Mouse (Mus musculus) midbrain, embryonic 15.5 days (tissue): ENCODE measurements at regions not wholly inside any gene's neighbourhood (a gene's known extent, or its start where the extent isn't known, plus 50 kb on each side); places are given as distances from the start of the nearest gene placed in this dataset. TPM values are rescaled to one million over a fixed set of nuclear protein-coding genes. Genes with fewer than 3 reads are reported as not detected.

Experiments used
- ATAC-seq: fragments of 200-750 bp; cut with Nextera tagmentation; replicated peaks from 2 replicates; pipeline ENCODE4 v1.8.0; 2017; ENCODE audit warnings: moderate TSS enrichment
- H3K27ac ChIP-seq: fragments of 300-500 bp; sonication (generic); 2 replicates; pipeline ENCODE4 v1.5.1; 2015; ENCODE audit warnings: mild to moderate bottlenecking, inconsistent platforms
- H3K27me3 ChIP-seq: fragments of 300-500 bp; sonication (generic); replicated peaks from 2 replicates; pipeline ENCODE4 v1.6.1; 2015; ENCODE audit warnings: inconsistent platforms
- H3K36me3 ChIP-seq: fragments of 300-500 bp; sonication (generic); replicated peaks from 2 replicates; pipeline ENCODE4 v1.6.1; 2015; ENCODE audit warnings: inconsistent platforms
- H3K4me1 ChIP-seq: fragments of 300-500 bp; sonication (generic); 2 replicates; pipeline ENCODE4 v1.6.1; 2015; ENCODE audit warnings: inconsistent platforms
- H3K4me2 ChIP-seq: fragments of 300-500 bp; sonication (generic); 2 replicates; pipeline ENCODE4 v1.6.1; 2015; ENCODE audit warnings: inconsistent platforms, mild to moderate bottlenecking, moderate library complexity
- H3K4me3 ChIP-seq: fragments of 300-500 bp; sonication (generic); 2 replicates; pipeline ENCODE4 v1.5.1; 2015; ENCODE audit warnings: mild to moderate bottlenecking, inconsistent platforms
- H3K9ac ChIP-seq: fragments of 300-500 bp; sonication (generic); 2 replicates; pipeline ENCODE4 v1.6.1; 2015; ENCODE audit warnings: mild to moderate bottlenecking, inconsistent platforms
- H3K9me3 ChIP-seq: fragments of 300-500 bp; sonication (generic); 2 replicates; pipeline ENCODE4 v1.6.1; 2016; ENCODE audit warnings: inconsistent platforms
- WGBS: fragments of 180-500 bp; shearing (Covaris S2); methylation state at CpG from one replicate; pipeline ENCODE4 v1.1.7; 2015; ENCODE audit warnings: mixed read lengths; 5-methylcytosine and 5-hydroxymethylcytosine counted together
- microRNA-seq: library from miRNA; unstranded; fragments of <30 nt; microRNA quantifications from one replicate; pipeline ENCODE4, GENCODE M21; 2016

- Histone ChIP-seq H3K36me3 (no peaks in the 10 kb centered on the region), H3K27me3 (no peaks in the 10 kb centered on the region), H3K4me2 (peak overlapping the region; percentile 16; the same call in 1 of the 2 replicates), H3K9ac (no peak overlapping the region), H3K4me3 (no peak overlapping the region), H3K27ac (peak overlapping the region; percentile 87), H3K9me3 (no peaks in the 10 kb centered on the region; the same call in 1 of the 2 replicates), H3K4me1 (peaks cover 7% of the 10 kb centered on the region; the same call in 1 of the 2 replicates)
- WGBS, result 33% methylated on average over 6 of the region's 6 CpGs
- peak; percentile 96 for ATAC-seq
These were observed 406.2 kb upstream of the Ndn start for GRCm38 (mm10) chr7:61939971-61940705.

GRCm38 (mm10) chr7:61982203-61982932 lies 364.0 kb upstream of the Ndn start:
- H3K27me3 ChIP-seq, result no peaks in the 10 kb centered on the region
- WGBS, result 45% methylated on average over 2 of the region's 2 CpGs
- no peaks in the 10 kb centered on the region for H3K36me3 ChIP-seq
- ATAC-seq, result peak; percentile 94
- H3K4me3 ChIP-seq, result 0 out of 2 replicates have a peak overlapping the region, but pooled peaks have one; percentile 6
- H3K9me3 ChIP-seq, result no peaks in the 10 kb centered on the region
- H3K4me2 ChIP-seq, result peak overlapping the region; percentile 13; the same call in 1 of the 2 replicates
- no peak overlapping the region for H3K9ac ChIP-seq
- H3K4me1 ChIP-seq, result 0 out of 2 replicates have a peak, but pooled peaks cover 7% of the 10 kb centered on the region
- H3K27ac ChIP-seq, result peak overlapping the region; percentile 66

GRCm38 (mm10) chr7:62026635-62027034 lies 319.7 kb upstream of the Ndn start:
- H3K36me3 ChIP-seq, result no peaks in the 10 kb centered on the region
- H3K4me2 ChIP-seq, result no peak overlapping the region
- H3K27ac ChIP-seq, result no peak overlapping the region
- H3K9ac ChIP-seq, result no peak overlapping the region
- WGBS, result 53% methylated on average over 3 of the region's 3 CpGs
- H3K4me1 ChIP-seq, result no peaks in the 10 kb centered on the region
- H3K4me3 ChIP-seq, result no peak overlapping the region
- H3K27me3 ChIP-seq, result no peaks in the 10 kb centered on the region
- ATAC-seq, result no peak
- H3K9me3 ChIP-seq, result no peaks in the 10 kb centered on the region

GRCm38 (mm10) chr7:62045743-62046451 lies 300.5 kb upstream of the Ndn start:
- H3K9me3 ChIP-seq, result no peaks in the 10 kb centered on the region
- WGBS, result 50% methylated on average over 3 of the region's 3 CpGs
- no peaks in the 10 kb centered on the region for H3K4me1 ChIP-seq
- H3K27me3 ChIP-seq, result no peaks in the 10 kb centered on the region
- H3K27ac ChIP-seq, result peak overlapping the region; percentile 81
- H3K4me2 ChIP-seq, result peak overlapping the region; percentile 8; the same call in 1 of the 2 replicates
- ATAC-seq, result peak; percentile 95
- H3K4me3 ChIP-seq, result no peak overlapping the region
- 0 out of 2 replicates have a peak, but pooled peaks cover 4% of the 10 kb centered on the region for H3K36me3 ChIP-seq
- H3K9ac ChIP-seq, result no peak overlapping the region

- Histone ChIP-seq H3K4me2 (peak overlapping the region; percentile 8; the same call in 1 of the 2 replicates), H3K4me1 (no peaks in the 10 kb centered on the region), H3K4me3 (no peak overlapping the region), H3K9ac (no peak overlapping the region), H3K27ac (peak overlapping the region; percentile 81), H3K27me3 (no peaks in the 10 kb centered on the region), H3K36me3 (0 out of 2 replicates have a peak, but pooled peaks cover 4% of the 10 kb centered on the region), H3K9me3 (no peaks in the 10 kb centered on the region)
- ATAC-seq, result peak; percentile 88; the same call in 1 of the 2 replicates
- WGBS, result 60% methylated on average over 2 of the region's 2 CpGs
These were observed 299.9 kb upstream of the Ndn start for GRCm38 (mm10) chr7:62046452-62046809.

- Histone ChIP-seq H3K4me1 (no peaks in the 10 kb centered on the region), H3K9me3 (no peaks in the 10 kb centered on the region), H3K27ac (no peak overlapping the region), H3K9ac (no peak overlapping the region), H3K27me3 (no peaks in the 10 kb centered on the region), H3K4me3 (no peak overlapping the region), H3K4me2 (no peak overlapping the region), H3K36me3 (no peaks in the 10 kb centered on the region)
- 62% methylated on average over 1 of the region's 1 CpGs for WGBS
- peak; percentile 69 for ATAC-seq
These were observed 267.8 kb upstream of the Ndn start for GRCm38 (mm10) chr7:62078607-62079006.

- no peaks in the 10 kb centered on the region for H3K27me3 ChIP-seq
- H3K4me3 ChIP-seq, result no peak overlapping the region
- no peaks in the 10 kb centered on the region for H3K36me3 ChIP-seq
- no peaks in the 10 kb centered on the region for H3K4me1 ChIP-seq
- peak overlapping the region; percentile 52 for H3K27ac ChIP-seq
- H3K9ac ChIP-seq, result no peak overlapping the region
- H3K9me3 ChIP-seq, result no peaks in the 10 kb centered on the region
- H3K4me2 ChIP-seq, result no peak overlapping the region
- ATAC-seq, result peak; percentile 93
These were observed 261.1 kb upstream of the Ndn start for GRCm38 (mm10) chr7:62085120-62085849.

Small RNA genes lying in the stretch of these regions (microRNA-seq; reads per million reads assigned to microRNA genes)
- gene Gm24923 (not detected), gene Mir344-2 (not detected), gene Mir344f (13.1 reads per million, percentile 31 among the genes with 10 or more reads in this experiment), gene Mir344g (3.9 reads per million, percentile 19 among the genes with 10 or more reads in this experiment), gene Mir344i (not detected)
